Mouse (Mus musculus): ENCODE data around the gene Gm38392. TPM values are rescaled to one million over a fixed set of nuclear protein-coding genes. Genes with fewer than 3 reads are reported as not detected.

Gene Gm38392
- polyA plus RNA-seq, 1 experiment from 2014 or later, result not detected

Small RNAs within 50 kb of the gene (microRNA-seq; reads per million reads assigned to microRNA genes)
- gene Gm25641, result not detected
- 26.0 reads per million, percentile 34 among the genes with 10 or more reads in this experiment for gene Mir3093
- gene Mir9-1, result not detected

Other genes with a start within 250 kb of the Gm38392 start
- 34.9 and 35.8 TPM in 2 replicates for gene Gpatch4, start 244.1 kb downstream of the Gm38392 start, polyA plus RNA-seq (2015; fragmentation: Nextera tagmentation; extraction: Ambion mirVana)
- 158 and 170 TPM in 2 replicates for gene Naxe, start 228.7 kb downstream of the Gm38392 start, polyA plus RNA-seq (2015; fragmentation: Nextera tagmentation; extraction: Ambion mirVana)
- not detected in 2 replicates for gene Ttc24, start 208.9 kb downstream of the Gm38392 start, polyA plus RNA-seq (2015; fragmentation: Nextera tagmentation; extraction: Ambion mirVana)
- 2.8 and 3.8 TPM in 2 replicates for gene Iqgap3, start 205.2 kb downstream of the Gm38392 start, polyA plus RNA-seq (2015; fragmentation: Nextera tagmentation; extraction: Ambion mirVana)
- 16.4 and 24.1 TPM in 2 replicates for gene Mef2d, start 144.8 kb downstream of the Gm38392 start, polyA plus RNA-seq (2015; fragmentation: Nextera tagmentation; extraction: Ambion mirVana)
- gene Rhbg, start 32.5 kb downstream of the Gm38392 start, polyA plus RNA-seq (2015; fragmentation: Nextera tagmentation; extraction: Ambion mirVana), result 0.52 and 0.99 TPM in 2 replicates
- gene Tsacc, start 9.8 kb upstream of the Gm38392 start, polyA plus RNA-seq (2015; fragmentation: Nextera tagmentation; extraction: Ambion mirVana), result 6.8 and 10.2 TPM in 2 replicates
- gene Cct3, start 9.9 kb upstream of the Gm38392 start, polyA plus RNA-seq (2015; fragmentation: Nextera tagmentation; extraction: Ambion mirVana), result 444 and 454 TPM in 2 replicates
- gene Glmp, start 37.8 kb upstream of the Gm38392 start, polyA plus RNA-seq (2015; fragmentation: Nextera tagmentation; extraction: Ambion mirVana), result 127 and 136 TPM in 2 replicates
- gene Tmem79, start 48.9 kb upstream of the Gm38392 start, polyA plus RNA-seq (2015; fragmentation: Nextera tagmentation; extraction: Ambion mirVana), result 1.3 TPM in 2 replicates
- 49.7 and 61.5 TPM in 2 replicates for gene Smg5, start 49.0 kb upstream of the Gm38392 start, polyA plus RNA-seq (2015; fragmentation: Nextera tagmentation; extraction: Ambion mirVana)
- gene Paqr6, start 77.4 kb upstream of the Gm38392 start, polyA plus RNA-seq (2015; fragmentation: Nextera tagmentation; extraction: Ambion mirVana), result 2.9 and 3.1 TPM in 2 replicates
- gene Bglap3, start 85.5 kb upstream of the Gm38392 start, polyA plus RNA-seq (2015; fragmentation: Nextera tagmentation; extraction: Ambion mirVana), result 0.09 and 0.10 TPM in 2 replicates
- gene Bglap2, start 91.5 kb upstream of the Gm38392 start, polyA plus RNA-seq (2015; fragmentation: Nextera tagmentation; extraction: Ambion mirVana), result not detected in 2 replicates
- not detected in 2 replicates for gene Bglap, start 97.3 kb upstream of the Gm38392 start, polyA plus RNA-seq (2015; fragmentation: Nextera tagmentation; extraction: Ambion mirVana)
- gene Pmf1, start 123.1 kb upstream of the Gm38392 start, polyA plus RNA-seq (2015; fragmentation: Nextera tagmentation; extraction: Ambion mirVana), result 30.6 and 34.4 TPM in 2 replicates
- gene Slc25a44, start 137.9 kb upstream of the Gm38392 start, polyA plus RNA-seq (2015; fragmentation: Nextera tagmentation; extraction: Ambion mirVana), result 40.3 and 42.3 TPM in 2 replicates
- 32.3 and 32.8 TPM in 2 replicates for gene Sema4a, start 174.0 kb upstream of the Gm38392 start, polyA plus RNA-seq (2015; fragmentation: Nextera tagmentation; extraction: Ambion mirVana)
- gene Lmna, start 222.7 kb upstream of the Gm38392 start, polyA plus RNA-seq (2015; fragmentation: Nextera tagmentation; extraction: Ambion mirVana), result 62.3 and 70.4 TPM in 2 replicates
- gene Mex3a, start 245.2 kb upstream of the Gm38392 start, polyA plus RNA-seq (2015; fragmentation: Nextera tagmentation; extraction: Ambion mirVana), result 20.4 and 22.1 TPM in 2 replicates